Mouse (Mus musculus): ENCODE measurements around the gene Rnf114. TPM values are rescaled to one million over a fixed set of nuclear protein-coding genes. Genes with fewer than 3 reads are reported as not detected.

Rnf114 gene
- polyA plus RNA-seq, 1 experiment from 2014 or later: 83.2 TPM

GRCm38 (mm10) chr2:167564551-167565311 is 72.3 kb downstream of the Rnf114 start:
- no peaks in the 10 kb centered on the region for H3K27me3 ChIP-seq (ENCODE audit: control insufficient read depth, insufficient read depth, low read length)
- H3K9me3 ChIP-seq (ENCODE audit: control insufficient read depth, low read depth, low read length): no peaks in the 10 kb centered on the region
- H3K27ac ChIP-seq (ENCODE audit: low read length): no peak overlapping the region; the same call in 1 of the 2 replicates
- WGBS: 78% methylated on average over 13 of the region's 13 CpGs
- H3K4me1 ChIP-seq (ENCODE audit: control insufficient read depth, insufficient read depth, low read length): peaks cover 27% of the 10 kb centered on the region
- no peak overlapping the region for H3K4me3 ChIP-seq (ENCODE audit: low read depth, low read length)
- no peak overlapping the region for H3K4me2 ChIP-seq (replicated peaks; ENCODE audit: low read depth, low read length)
- no peaks in the 10 kb centered on the region for H3K36me3 ChIP-seq (ENCODE audit: control insufficient read depth, insufficient read depth, low read length)
- no peak for ATAC-seq (ENCODE audit: insufficient number of reproducible peaks, insufficient read depth, low FRiP score, low read depth)
- H3K9ac ChIP-seq (replicated peaks; ENCODE audit: low read depth, low read length): no peak overlapping the region

- peak overlapping the region; percentile 83 for H3K27ac ChIP-seq (ENCODE audit: low read length)
- 61% methylated on average over 3 of the region's 3 CpGs for WGBS
- no peak overlapping the region for H3K4me3 ChIP-seq (ENCODE audit: low read depth, low read length)
- peaks cover 26% of the 10 kb centered on the region for H3K4me1 ChIP-seq (ENCODE audit: control insufficient read depth, insufficient read depth, low read length)
- peak overlapping the region; percentile 31; the same call in 1 of the 2 replicates for H3K4me2 ChIP-seq (replicated peaks; ENCODE audit: low read depth, low read length)
- no peak overlapping the region for H3K9ac ChIP-seq (replicated peaks; ENCODE audit: low read depth, low read length)
- ATAC-seq (ENCODE audit: insufficient number of reproducible peaks, insufficient read depth, low FRiP score, low read depth): no peak
- H3K27me3 ChIP-seq (ENCODE audit: control insufficient read depth, insufficient read depth, low read length): no peaks in the 10 kb centered on the region
- H3K36me3 ChIP-seq (ENCODE audit: control insufficient read depth, insufficient read depth, low read length): no peaks in the 10 kb centered on the region
- no peaks in the 10 kb centered on the region for H3K9me3 ChIP-seq (ENCODE audit: control insufficient read depth, low read depth, low read length)
These were observed 72.8 kb downstream of the Rnf114 start for GRCm38 (mm10) chr2:167565312-167565656.

GRCm38 (mm10) chr2:167565682-167566081 is 73.2 kb downstream of the Rnf114 start:
- Histone ChIP-seq H3K9me3 (ENCODE audit: control insufficient read depth, low read depth, low read length) (no peaks in the 10 kb centered on the region), H3K4me3 (ENCODE audit: low read depth, low read length) (no peak overlapping the region), H3K4me2 (replicated peaks; ENCODE audit: low read depth, low read length) (peak overlapping the region; percentile 31), H3K27ac (ENCODE audit: low read length) (peak overlapping the region; percentile 83), H3K4me1 (ENCODE audit: control insufficient read depth, insufficient read depth, low read length) (peaks cover 28% of the 10 kb centered on the region), H3K36me3 (ENCODE audit: control insufficient read depth, insufficient read depth, low read length) (no peaks in the 10 kb centered on the region), H3K27me3 (ENCODE audit: control insufficient read depth, insufficient read depth, low read length) (no peaks in the 10 kb centered on the region), H3K9ac (replicated peaks; ENCODE audit: low read depth, low read length) (no peak overlapping the region)
- ATAC-seq (ENCODE audit: insufficient number of reproducible peaks, insufficient read depth, low FRiP score, low read depth): peak; percentile 20; the same call in 1 of the 2 replicates
- 16% methylated on average over 19 of the region's 19 CpGs for WGBS

Other genes with a start within 250 kb of the Rnf114 start
- gene B4galt5, start 143.5 kb upstream of the Rnf114 start, polyA plus RNA-seq (2014; fragmentation: Nextera tagmentation; extraction: Ambion mirVana): 10.1 and 16.0 TPM in 2 replicates
- 26.2 and 27.5 TPM in 2 replicates for gene Slc9a8, start 70.9 kb upstream of the Rnf114 start, polyA plus RNA-seq (2014; fragmentation: Nextera tagmentation; extraction: Ambion mirVana)
- 11.2 and 13.1 TPM in 2 replicates for gene Spata2, start 242 bp downstream of the Rnf114 start, polyA plus RNA-seq (2014; fragmentation: Nextera tagmentation; extraction: Ambion mirVana)
- 11.6 and 12.9 TPM in 2 replicates for gene Snai1, start 45.5 kb downstream of the Rnf114 start, polyA plus RNA-seq (2014; fragmentation: Nextera tagmentation; extraction: Ambion mirVana)
- 252 and 259 TPM in 2 replicates for gene Ube2v1, start 139.4 kb downstream of the Rnf114 start, polyA plus RNA-seq (2014; fragmentation: Nextera tagmentation; extraction: Ambion mirVana)
- gene Gm20431, start 168.9 kb downstream of the Rnf114 start, polyA plus RNA-seq (2014; fragmentation: Nextera tagmentation; extraction: Ambion mirVana): 7.9 and 8.1 TPM in 2 replicates
- gene Cebpb, start 196.3 kb downstream of the Rnf114 start, polyA plus RNA-seq (2014; fragmentation: Nextera tagmentation; extraction: Ambion mirVana): 1.3 and 2.0 TPM in 2 replicates
- gene Tmem189, start 197.2 kb downstream of the Rnf114 start, polyA plus RNA-seq (2014; fragmentation: Nextera tagmentation; extraction: Ambion mirVana): 38.9 and 40.7 TPM in 2 replicates